Mouse (Mus musculus) liver, adult (tissue): ENCODE results near the gene Znrd1.

Experiments
- GATA4 ChIP-seq: IDR thresholded peaks from 2 replicates; pipeline ENCODE4 v1.6.1; 2014; ENCODE audit warnings: mild to moderate bottlenecking, low read length; ENCODE audit not compliant: insufficient replicate concordance

The Znrd1 gene

GRCm38 (mm10) chr17:36944121-36944775 lies 14.1 kb downstream of the Znrd1 start:
- TF ChIP-seq GATA4 = no peak

GRCm38 (mm10) chr17:36943691-36944090 lies 14.7 kb downstream of the Znrd1 start:
- no peak for TF ChIP-seq GATA4

- TF ChIP-seq GATA4 = no peak
These were observed 15.4 kb downstream of the Znrd1 start, which contains the start of gene Rnf39 for GRCm38 (mm10) chr17:36942791-36943471. Gene Rnf39 (plus strand): TSS chr17:36942918.

GRCm38 (mm10) chr17:36942391-36942790 lies 16.0 kb downstream of the Znrd1 start:
- no peak for TF ChIP-seq GATA4

GRCm38 (mm10) chr17:36938056-36938455 lies 20.3 kb downstream of the Znrd1 start:
- TF ChIP-seq GATA4 = no peak

- TF ChIP-seq GATA4 = no peak
These were observed 26.6 kb downstream of the Znrd1 start for GRCm38 (mm10) chr17:36931806-36932205.

GRCm38 (mm10) chr17:36931130-36931529 lies 27.2 kb downstream of the Znrd1 start:
- no peak for TF ChIP-seq GATA4

- no peak for TF ChIP-seq GATA4
These were observed 28.1 kb downstream of the Znrd1 start for GRCm38 (mm10) chr17:36930233-36930632.

- TF ChIP-seq GATA4 = no peak
These were observed 29.0 kb downstream of the Znrd1 start for GRCm38 (mm10) chr17:36929236-36929932.

- TF ChIP-seq GATA4 = no peak
These were observed 30.8 kb downstream of the Znrd1 start for GRCm38 (mm10) chr17:36927496-36928120.

- no peak for TF ChIP-seq GATA4
These were observed 34.9 kb downstream of the Znrd1 start for GRCm38 (mm10) chr17:36923491-36923890.

- TF ChIP-seq GATA4 = no peak
These were observed 35.6 kb downstream of the Znrd1 start for GRCm38 (mm10) chr17:36922715-36923114.

GRCm38 (mm10) chr17:36920239-36920638 lies 38.1 kb downstream of the Znrd1 start:
- no peak for TF ChIP-seq GATA4

- no peak for TF ChIP-seq GATA4
These were observed 43.3 kb downstream of the Znrd1 start for GRCm38 (mm10) chr17:36915076-36915475.

- TF ChIP-seq GATA4 = no peak
These were observed 44.3 kb downstream of the Znrd1 start for GRCm38 (mm10) chr17:36914108-36914507.
